Mouse (Mus musculus): ENCODE data around the gene Pex11a. TPM values are rescaled to one million over a fixed set of nuclear protein-coding genes. Genes with fewer than 3 reads are reported as not detected.

Gene Pex11a
- total RNA-seq, 2 experiments from 2014 or later: 0.41 to 1.4 TPM

Other genes with a start within 250 kb of the Pex11a start
- gene Rhcg, start 125.5 kb downstream of the Pex11a start, total RNA-seq (2014; fragmentation: Nextera tagmentation): 1.2 TPM in 1 of 2 replicates, not detected in the other
- gene Rhcg, start 125.5 kb downstream of the Pex11a start, total RNA-seq (2017): 0.13 and 0.21 TPM in 2 replicates
- gene Ticrr, start 82.9 kb downstream of the Pex11a start, total RNA-seq (2014; fragmentation: Nextera tagmentation): 26.5 and 36.5 TPM in 2 replicates
- 14.0 and 14.3 TPM in 2 replicates for gene Ticrr, start 82.9 kb downstream of the Pex11a start, total RNA-seq (2017)
- 0.64 TPM in 1 of 2 replicates, not detected in the other for gene Kif7, start 27.4 kb downstream of the Pex11a start, total RNA-seq (2014; fragmentation: Nextera tagmentation)
- gene Kif7, start 27.4 kb downstream of the Pex11a start, total RNA-seq (2017): 1.3 and 3.6 TPM in 2 replicates
- not detected in 2 replicates for gene Plin1, start 10.2 kb downstream of the Pex11a start, total RNA-seq (2014; fragmentation: Nextera tagmentation)
- not detected in 2 replicates for gene Plin1, start 10.2 kb downstream of the Pex11a start, total RNA-seq (2017)
- gene Wdr93, start within 50 bp of the Pex11a start, total RNA-seq (2014; fragmentation: Nextera tagmentation): not detected in 2 replicates
- not detected in 2 replicates for gene Wdr93, start within 50 bp of the Pex11a start, total RNA-seq (2017)
- gene Mesp1, start 50.7 kb upstream of the Pex11a start, total RNA-seq (2014; fragmentation: Nextera tagmentation): not detected in 2 replicates
- not detected in 2 replicates for gene Mesp1, start 50.7 kb upstream of the Pex11a start, total RNA-seq (2017)
- not detected in 2 replicates for gene Mesp2, start 67.6 kb upstream of the Pex11a start, total RNA-seq (2014; fragmentation: Nextera tagmentation)
- not detected in 2 replicates for gene Mesp2, start 67.6 kb upstream of the Pex11a start, total RNA-seq (2017)
- 0.36 TPM in 1 of 2 replicates, not detected in the other for gene Anpep, start 117.9 kb upstream of the Pex11a start, total RNA-seq (2014; fragmentation: Nextera tagmentation)
- gene Anpep, start 117.9 kb upstream of the Pex11a start, total RNA-seq (2017): not detected in 2 replicates
- gene Ap3s2, start 177.5 kb upstream of the Pex11a start, total RNA-seq (2014; fragmentation: Nextera tagmentation): 29.6 and 38.1 TPM in 2 replicates
- gene Ap3s2, start 177.5 kb upstream of the Pex11a start, total RNA-seq (2017): 8.3 and 9.3 TPM in 2 replicates
- 1.8 TPM in 1 of 2 replicates, not detected in the other for gene Arpin, start 192.2 kb upstream of the Pex11a start, total RNA-seq (2014; fragmentation: Nextera tagmentation)
- gene Arpin, start 192.2 kb upstream of the Pex11a start, total RNA-seq (2017): not detected in 2 replicates